Mouse (Mus musculus): Measurements from ENCODE around the gene Zfp217. TPM values are rescaled to one million over a fixed set of nuclear protein-coding genes. Genes with fewer than 3 reads are reported as not detected.

Zfp217 gene
- total and polyA plus RNA-seq, 2 experiments from 2014 or later = 0.44 to 3.8 TPM

DNA sequence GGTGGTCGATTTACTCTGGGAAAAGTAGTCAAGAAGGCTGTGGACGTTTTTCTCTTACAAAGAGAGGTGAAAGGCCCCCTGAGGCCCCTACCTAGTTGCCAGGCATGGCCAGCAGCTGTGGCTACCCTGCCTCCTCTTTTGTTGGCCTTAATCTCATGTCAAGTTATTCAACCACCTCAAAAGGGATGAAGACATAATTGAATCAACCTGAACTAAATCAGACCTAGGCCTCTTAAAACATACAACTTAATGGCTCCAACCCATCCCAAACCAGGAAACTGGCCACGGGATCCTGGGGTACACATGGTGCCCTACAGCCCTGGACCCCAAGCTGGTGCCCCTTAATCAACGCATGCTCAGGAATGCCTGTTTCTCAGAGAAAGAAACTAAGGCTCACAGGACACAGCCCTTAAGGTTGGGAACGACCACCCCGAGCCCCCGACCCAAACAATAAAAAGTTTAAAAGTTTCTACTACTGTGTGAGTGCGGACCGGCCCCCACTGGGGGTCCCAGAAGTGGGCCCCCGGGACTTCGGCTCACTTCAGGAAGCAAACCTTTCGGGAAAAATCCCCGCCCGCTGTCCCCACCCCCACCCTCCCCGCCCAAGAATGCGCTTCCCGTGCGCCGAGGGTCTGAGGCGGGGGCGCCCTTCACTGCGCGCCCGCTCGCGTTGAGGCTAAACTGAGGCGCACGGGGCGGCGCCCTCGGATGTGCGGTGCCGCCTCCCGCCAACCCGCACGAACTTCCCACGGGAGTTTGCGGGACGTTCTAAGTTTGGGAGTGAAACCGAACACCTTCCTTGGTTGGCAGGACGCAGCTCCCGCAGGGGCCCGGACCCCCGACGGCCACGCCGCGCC, 17.8 kb downstream of the Zfp217 start:
- peak overlapping the region; percentile 72 for H3K4me2 ChIP-seq (ENCODE audit: low read depth, low read length, poor library complexity, severe bottlenecking)
- H3K27ac ChIP-seq (ENCODE audit: low read depth, low read length) = peak overlapping the region; percentile 43; the same call in 1 of the 2 replicates
- no peaks in the 10 kb centered on the region for H3K9me3 ChIP-seq (ENCODE audit: low read length)
- no peaks in the 10 kb centered on the region for H3K36me3 ChIP-seq (ENCODE audit: insufficient read depth, low read length)
- peak overlapping the region; percentile 71 for H3K9ac ChIP-seq (replicated peaks; ENCODE audit: low read length, poor library complexity, severe bottlenecking)
- H3K4me1 ChIP-seq (ENCODE audit: insufficient read depth, low read length) = no peaks in the 10 kb centered on the region
- peak overlapping the region; percentile 68 for H3K4me3 ChIP-seq (ENCODE audit: low read depth, low read length)
- H3K27me3 ChIP-seq (ENCODE audit: insufficient read depth, low read length) = no peaks in the 10 kb centered on the region
- TF ChIP-seq CTCF (IDR thresholded peaks at IDR 0.05) = no peak
- ATAC-seq (ENCODE audit: low FRiP score) (peak; percentile 35), DNase-seq (ENCODE audit: low spot score) (no peak)
- WGBS = under 1% methylated on average over 44 of the region's 48 CpGs

DNA sequence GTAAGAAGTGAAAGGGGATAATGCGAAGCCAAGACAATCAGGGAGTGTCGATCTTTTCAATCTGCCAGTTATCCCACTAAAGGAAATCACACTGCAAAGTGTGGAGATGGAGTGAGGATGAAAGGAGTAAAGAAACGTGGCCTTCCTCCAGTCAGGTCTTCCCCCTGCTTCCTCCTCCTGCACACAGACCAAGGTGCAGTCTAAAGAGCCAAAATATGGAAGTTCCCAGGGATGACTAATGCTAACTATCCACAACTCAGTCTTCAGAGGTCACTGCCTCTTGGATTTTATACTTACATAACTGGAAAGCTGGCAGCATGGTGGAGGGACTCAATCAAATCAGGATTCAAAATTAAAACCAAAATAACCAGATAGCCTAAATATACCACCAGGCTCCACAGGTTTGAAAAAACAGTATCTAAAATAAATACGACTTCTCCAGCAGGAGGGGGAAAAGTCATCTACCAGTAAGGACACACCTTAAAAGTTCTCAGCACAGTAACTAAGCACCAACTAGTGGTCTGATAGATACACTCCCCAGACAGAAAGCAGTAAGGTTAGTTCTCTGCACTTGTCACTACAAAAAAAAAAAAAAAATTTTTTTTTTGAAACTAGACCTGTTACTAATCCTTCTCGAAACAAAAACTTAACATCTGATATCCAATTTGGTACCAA, 18.5 kb downstream of the Zfp217 start:
- TF ChIP-seq CTCF (IDR thresholded peaks at IDR 0.05) = 0 out of 2 replicates have a peak, but pooled peaks have one; percentile 8
- Histone ChIP-seq H3K27ac (ENCODE audit: low read depth, low read length) (no peak overlapping the region), H3K36me3 (ENCODE audit: insufficient read depth, low read length) (no peaks in the 10 kb centered on the region), H3K4me3 (ENCODE audit: low read depth, low read length) (peak overlapping the region; percentile 68; the same call in 1 of the 2 replicates), H3K9me3 (ENCODE audit: low read length) (no peaks in the 10 kb centered on the region), H3K4me2 (ENCODE audit: low read depth, low read length, poor library complexity, severe bottlenecking) (peak overlapping the region; percentile 72; the same call in 1 of the 2 replicates), H3K4me1 (ENCODE audit: insufficient read depth, low read length) (no peaks in the 10 kb centered on the region), H3K27me3 (ENCODE audit: insufficient read depth, low read length) (no peaks in the 10 kb centered on the region), H3K9ac (replicated peaks; ENCODE audit: low read length, poor library complexity, severe bottlenecking) (no peak overlapping the region)
- 23% methylated on average over 5 of the region's 5 CpGs for WGBS
- ATAC-seq (ENCODE audit: low FRiP score) = no peak
- no peak for DNase-seq (ENCODE audit: low spot score)

DNA sequence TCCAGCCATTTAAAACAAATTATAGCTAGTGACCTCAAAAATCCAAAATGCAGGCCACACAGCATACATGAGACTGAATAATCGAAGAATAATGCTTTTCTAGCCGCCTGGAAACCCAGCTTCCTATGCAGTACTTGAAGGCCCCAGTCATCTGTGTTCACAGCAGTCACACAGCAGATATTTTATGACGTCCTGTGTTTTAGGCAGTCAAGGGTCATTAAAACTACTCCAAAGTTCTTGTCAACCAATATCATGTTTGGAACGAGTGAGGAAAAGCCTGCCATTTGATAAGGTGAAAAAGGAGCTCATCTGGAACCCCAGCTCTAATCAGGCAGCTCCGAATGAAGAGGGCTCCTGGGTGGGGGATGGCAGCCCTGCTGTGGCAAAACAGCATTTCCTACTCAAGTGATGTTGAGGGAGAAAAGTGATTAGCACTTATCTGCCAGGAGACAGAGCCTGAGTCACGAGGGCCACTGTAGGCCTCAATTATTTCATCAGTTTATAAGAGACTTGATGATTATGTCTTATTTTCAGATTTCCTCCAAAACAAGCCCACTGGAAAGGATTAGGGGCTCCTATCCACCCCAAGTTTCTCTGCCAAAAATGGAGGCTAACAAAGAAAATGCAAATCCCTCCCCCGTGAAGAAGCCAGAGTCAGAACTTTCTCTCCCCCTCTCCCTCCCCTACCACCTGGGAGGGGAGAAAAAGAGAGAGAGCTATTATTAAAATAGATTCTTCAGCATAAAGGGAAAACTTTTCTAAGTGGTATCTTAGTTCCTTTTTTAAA, 19.2 kb downstream of the Zfp217 start:
- DNase-seq (ENCODE audit: low spot score) = no peak
- WGBS = 36% methylated on average over 7 of the region's 7 CpGs
- no peak for ATAC-seq (ENCODE audit: low FRiP score)
- Histone ChIP-seq H3K4me1 (ENCODE audit: insufficient read depth, low read length) (no peaks in the 10 kb centered on the region), H3K4me2 (ENCODE audit: low read depth, low read length, poor library complexity, severe bottlenecking) (no peak overlapping the region), H3K9ac (replicated peaks; ENCODE audit: low read length, poor library complexity, severe bottlenecking) (no peak overlapping the region), H3K27me3 (ENCODE audit: insufficient read depth, low read length) (no peaks in the 10 kb centered on the region), H3K27ac (ENCODE audit: low read depth, low read length) (no peak overlapping the region), H3K9me3 (ENCODE audit: low read length) (no peaks in the 10 kb centered on the region), H3K4me3 (ENCODE audit: low read depth, low read length) (no peak overlapping the region), H3K36me3 (ENCODE audit: insufficient read depth, low read length) (no peaks in the 10 kb centered on the region)
- no peak for TF ChIP-seq CTCF (IDR thresholded peaks at IDR 0.05)

DNA sequence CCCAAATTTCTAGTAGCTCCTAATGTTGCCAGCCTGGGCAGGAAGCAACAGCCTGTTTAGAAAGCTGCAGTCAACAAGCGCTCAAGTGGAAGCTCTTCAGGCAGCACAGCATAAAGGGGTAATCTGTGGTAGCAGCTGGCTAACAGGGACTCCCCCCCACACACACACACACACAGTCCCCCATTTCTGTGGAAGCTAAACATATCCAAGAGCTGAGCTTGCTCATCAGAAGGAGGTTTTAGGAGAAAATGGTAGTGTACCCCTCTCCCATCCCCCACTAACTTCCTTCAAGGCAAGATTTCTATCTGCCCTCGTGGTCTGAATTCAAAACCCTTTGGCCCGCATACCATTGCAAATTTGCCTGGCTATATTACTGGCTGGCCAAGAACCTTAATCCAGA, 20.4 kb downstream of the Zfp217 start:
- DNase-seq (ENCODE audit: low spot score) (no peak), ATAC-seq (ENCODE audit: low FRiP score) (no peak)
- WGBS = 52% methylated on average over 3 of the region's 3 CpGs

DNA sequence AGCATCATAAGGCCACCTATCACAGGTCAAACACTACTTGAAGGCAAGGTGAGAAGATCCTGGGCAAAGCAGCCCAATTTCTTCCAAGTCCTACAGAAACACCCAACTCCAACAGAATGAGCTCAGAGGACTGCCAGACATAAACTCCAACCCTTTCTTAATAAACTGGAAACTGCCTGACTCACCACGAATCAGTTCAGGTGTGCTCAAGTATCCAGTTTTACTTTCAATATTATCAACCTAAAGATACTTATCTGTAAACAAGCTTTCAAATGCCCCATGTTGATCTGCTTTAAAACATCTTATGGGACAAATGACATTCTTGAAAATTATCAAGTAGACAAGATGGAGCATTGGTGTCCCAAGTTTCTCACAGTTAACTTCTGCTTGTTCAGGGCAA, 21.6 kb downstream of the Zfp217 start:
- no peak overlapping the region for H3K4me2 ChIP-seq (ENCODE audit: low read depth, low read length, poor library complexity, severe bottlenecking)
- no peak overlapping the region for H3K4me3 ChIP-seq (ENCODE audit: low read depth, low read length)
- no peak overlapping the region for H3K27ac ChIP-seq (ENCODE audit: low read depth, low read length)
- 93% methylated on average over 1 of the region's 1 CpGs for WGBS
- TF ChIP-seq CTCF (IDR thresholded peaks at IDR 0.05) = no peak
- no peak for DNase-seq (ENCODE audit: low spot score)
- H3K9ac ChIP-seq (replicated peaks; ENCODE audit: low read length, poor library complexity, severe bottlenecking) = no peak overlapping the region
- no peaks in the 10 kb centered on the region for H3K4me1 ChIP-seq (ENCODE audit: insufficient read depth, low read length)
- no peaks in the 10 kb centered on the region for H3K9me3 ChIP-seq (ENCODE audit: low read length)
- no peaks in the 10 kb centered on the region for H3K27me3 ChIP-seq (ENCODE audit: insufficient read depth, low read length)
- no peak for ATAC-seq (ENCODE audit: low FRiP score)
- H3K36me3 ChIP-seq (ENCODE audit: insufficient read depth, low read length) = no peaks in the 10 kb centered on the region

More for the DNA sequence above, 20.4 kb downstream of the Zfp217 start:
- Histone ChIP-seq H3K9ac (replicated peaks; ENCODE audit: low read length, poor library complexity, severe bottlenecking) (no peak overlapping the region), H3K9me3 (ENCODE audit: low read length) (no peaks in the 10 kb centered on the region), H3K4me3 (ENCODE audit: low read depth, low read length) (no peak overlapping the region), H3K4me2 (ENCODE audit: low read depth, low read length, poor library complexity, severe bottlenecking) (no peak overlapping the region), H3K36me3 (ENCODE audit: insufficient read depth, low read length) (no peaks in the 10 kb centered on the region), H3K4me1 (ENCODE audit: insufficient read depth, low read length) (no peaks in the 10 kb centered on the region), H3K27ac (ENCODE audit: low read depth, low read length) (no peak overlapping the region), H3K27me3 (ENCODE audit: insufficient read depth, low read length) (no peaks in the 10 kb centered on the region)
- TF ChIP-seq CTCF (IDR thresholded peaks at IDR 0.05) = no peak
